Mouse (Mus musculus) limb, embryonic 13.5 days (tissue): ENCODE measurements around the gene Atp6v0a2. TPM values are rescaled to one million over a fixed set of nuclear protein-coding genes. Genes with fewer than 3 reads are reported as not detected.

Source experiments
- ATAC-seq: fragments of 200-750 bp; cut with Nextera tagmentation; 2 replicates; pipeline ENCODE4 v1.8.0; 2017; ENCODE audit warnings: low read depth, moderate number of reproducible peaks, moderate TSS enrichment; ENCODE audit not compliant: low FRiP score
- H3K27ac ChIP-seq: fragments of 300-500 bp; sonication (generic); 2 replicates; pipeline ENCODE4 v1.5.1; 2015; ENCODE audit warnings: inconsistent platforms, mild to moderate bottlenecking, moderate library complexity
- H3K27me3 ChIP-seq: fragments of 300-500 bp; sonication (generic); 2 replicates; pipeline ENCODE4 v1.6.1; 2015; ENCODE audit warnings: mild to moderate bottlenecking, inconsistent platforms
- H3K36me3 ChIP-seq: fragments of 300-500 bp; sonication (generic); 2 replicates; pipeline ENCODE4 v1.6.1; 2015; ENCODE audit warnings: inconsistent platforms, mild to moderate bottlenecking, moderate library complexity
- H3K4me1 ChIP-seq: fragments of 300-500 bp; sonication (generic); 2 replicates; pipeline ENCODE4 v1.6.1; 2015; ENCODE audit warnings: inconsistent platforms
- H3K4me2 ChIP-seq: fragments of 300-500 bp; sonication (generic); replicated peaks from 2 replicates; pipeline ENCODE4 v1.6.1; 2015; ENCODE audit warnings: inconsistent platforms, mild to moderate bottlenecking, moderate library complexity
- H3K4me3 ChIP-seq: fragments of 300-500 bp; sonication (generic); 2 replicates; pipeline ENCODE4 v1.5.1; 2015; ENCODE audit warnings: moderate library complexity, mild to moderate bottlenecking, inconsistent platforms
- H3K9ac ChIP-seq: fragments of 300-500 bp; sonication (generic); 2 replicates; pipeline ENCODE4 v1.6.1; 2015; ENCODE audit warnings: mild to moderate bottlenecking, inconsistent platforms
- H3K9me3 ChIP-seq: fragments of 300-500 bp; sonication (generic); 2 replicates; pipeline ENCODE4 v1.6.1; 2016; ENCODE audit warnings: inconsistent platforms
- WGBS: fragments of 180-500 bp; shearing (Covaris S2); methylation state at CpG from one replicate; pipeline ENCODE4 v1.1.7; 2015; 5-methylcytosine and 5-hydroxymethylcytosine counted together
- polyA plus RNA-seq: library from polyadenylated mRNA; unstranded; fragments of >200 nt; fragmentation: Nextera tagmentation; extraction: Ambion mirVana; gene quantifications from 2 replicates; pipeline ENCODE4 v1.2.1, GENCODE M21; 2015

Gene Atp6v0a2
- polyA plus RNA-seq, 1 experiment from 2014 or later = 54.7 TPM

- no peak overlapping the region for H3K4me3 ChIP-seq
- H3K9ac ChIP-seq = no peak overlapping the region
- peaks cover 82% of the 10 kb centered on the region for H3K36me3 ChIP-seq
- no peak for ATAC-seq
- H3K27me3 ChIP-seq = no peaks in the 10 kb centered on the region
- H3K27ac ChIP-seq = no peak overlapping the region
- WGBS = 89% methylated on average over 5 of the region's 5 CpGs
- H3K4me1 ChIP-seq = no peaks in the 10 kb centered on the region
- no peak overlapping the region for H3K4me2 ChIP-seq
- no peaks in the 10 kb centered on the region for H3K9me3 ChIP-seq
These were observed 85.4 kb downstream of the Atp6v0a2 start for GRCm38 (mm10) chr5:124713741-124714140.

GRCm38 (mm10) chr5:124715135-124715534, 86.8 kb downstream of the Atp6v0a2 start:
- H3K4me2 ChIP-seq = no peak overlapping the region
- H3K27me3 ChIP-seq = no peaks in the 10 kb centered on the region
- H3K27ac ChIP-seq = no peak overlapping the region
- peaks cover 96% of the 10 kb centered on the region for H3K36me3 ChIP-seq
- no peak for ATAC-seq
- H3K9me3 ChIP-seq = no peaks in the 10 kb centered on the region
- 90% methylated on average over 8 of the region's 8 CpGs for WGBS
- no peak overlapping the region for H3K4me3 ChIP-seq
- H3K9ac ChIP-seq = no peak overlapping the region
- no peaks in the 10 kb centered on the region for H3K4me1 ChIP-seq

- H3K9ac ChIP-seq = no peak overlapping the region
- no peak for ATAC-seq
- H3K4me1 ChIP-seq = no peaks in the 10 kb centered on the region
- no peak overlapping the region for H3K4me3 ChIP-seq
- H3K27me3 ChIP-seq = no peaks in the 10 kb centered on the region
- no peaks in the 10 kb centered on the region for H3K9me3 ChIP-seq
- no peak overlapping the region for H3K4me2 ChIP-seq
- peaks cover 99% of the 10 kb centered on the region for H3K36me3 ChIP-seq
- H3K27ac ChIP-seq = no peak overlapping the region
- 95% methylated on average over 11 of the region's 11 CpGs for whole genome bisulfite sequencing
These were observed 89.6 kb downstream of the Atp6v0a2 start for GRCm38 (mm10) chr5:124717969-124718368.

- Histone ChIP-seq H3K27me3 (no peaks in the 10 kb centered on the region), H3K4me3 (no peak overlapping the region), H3K36me3 (peaks cover 99% of the 10 kb centered on the region), H3K4me1 (no peaks in the 10 kb centered on the region), H3K9ac (no peak overlapping the region), H3K4me2 (no peak overlapping the region), H3K27ac (no peak overlapping the region), H3K9me3 (no peaks in the 10 kb centered on the region)
- 84% methylated on average over 7 of the region's 7 CpGs for WGBS
- ATAC-seq = no peak
These were observed 90.0 kb downstream of the Atp6v0a2 start for GRCm38 (mm10) chr5:124718396-124718795.

GRCm38 (mm10) chr5:124723125-124723524, 94.7 kb downstream of the Atp6v0a2 start:
- Histone ChIP-seq H3K4me1 (no peaks in the 10 kb centered on the region), H3K9ac (no peak overlapping the region), H3K9me3 (no peaks in the 10 kb centered on the region), H3K4me3 (no peak overlapping the region), H3K36me3 (peaks cover 61% of the 10 kb centered on the region), H3K27me3 (no peaks in the 10 kb centered on the region), H3K27ac (no peak overlapping the region), H3K4me2 (no peak overlapping the region)
- no peak for ATAC-seq
- 87% methylated on average over 6 of the region's 6 CpGs for WGBS

GRCm38 (mm10) chr5:124724997-124725396, 96.6 kb downstream of the Atp6v0a2 start, which contains the start of gene Dnah10:
TSS of gene Dnah10 (plus strand) at chr5:124725085.
- Histone ChIP-seq H3K9me3 (no peaks in the 10 kb centered on the region), H3K4me1 (peaks cover 5% of the 10 kb centered on the region; the same call in 1 of the 2 replicates), H3K36me3 (peaks cover 42% of the 10 kb centered on the region), H3K9ac (peak within 1 kb of the TSS; percentile 26; the same call in 1 of the 2 replicates), H3K27me3 (no peaks in the 10 kb centered on the region), H3K4me3 (no peak within 1 kb of the TSS), H3K27ac (no peak within 1 kb of the TSS), H3K4me2 (peak within 1 kb of the TSS; percentile 38)
- ATAC-seq = no peak
- WGBS = 15% methylated on average over 29 of the region's 29 CpGs

GRCm38 (mm10) chr5:124729662-124730206, 101.4 kb downstream of the Atp6v0a2 start:
- no peak overlapping the region for H3K9ac ChIP-seq
- H3K4me2 ChIP-seq = peak overlapping the region; percentile 59
- ATAC-seq = peak; percentile 24; the same call in 1 of the 2 replicates
- WGBS = 15% methylated on average over 21 of the region's 21 CpGs
- H3K27ac ChIP-seq = no peak overlapping the region
- H3K27me3 ChIP-seq = no peaks in the 10 kb centered on the region
- H3K36me3 ChIP-seq = no peaks in the 10 kb centered on the region
- peaks cover 5% of the 10 kb centered on the region; the same call in 1 of the 2 replicates for H3K4me1 ChIP-seq
- no peaks in the 10 kb centered on the region for H3K9me3 ChIP-seq
- peak overlapping the region; percentile 30 for H3K4me3 ChIP-seq

- H3K4me1 ChIP-seq = peaks cover 5% of the 10 kb centered on the region; the same call in 1 of the 2 replicates
- H3K36me3 ChIP-seq = no peaks in the 10 kb centered on the region
- H3K27ac ChIP-seq = no peak overlapping the region
- H3K9me3 ChIP-seq = no peaks in the 10 kb centered on the region
- no peak for ATAC-seq
- H3K4me3 ChIP-seq = no peak overlapping the region
- no peaks in the 10 kb centered on the region for H3K27me3 ChIP-seq
- H3K4me2 ChIP-seq = no peak overlapping the region
- 88% methylated on average over 12 of the region's 12 CpGs for WGBS
- H3K9ac ChIP-seq = no peak overlapping the region
These were observed 105.6 kb downstream of the Atp6v0a2 start for GRCm38 (mm10) chr5:124733961-124734360.

GRCm38 (mm10) chr5:124741898-124742599, 113.7 kb downstream of the Atp6v0a2 start:
- peaks cover 7% of the 10 kb centered on the region; the same call in 1 of the 2 replicates for H3K9me3 ChIP-seq
- 96% methylated on average over 21 of the region's 21 CpGs for WGBS
- no peak overlapping the region for H3K4me2 ChIP-seq
- no peak overlapping the region for H3K27ac ChIP-seq
- H3K4me1 ChIP-seq = no peaks in the 10 kb centered on the region
- H3K9ac ChIP-seq = no peak overlapping the region
- no peaks in the 10 kb centered on the region for H3K36me3 ChIP-seq
- H3K27me3 ChIP-seq = no peaks in the 10 kb centered on the region
- H3K4me3 ChIP-seq = no peak overlapping the region
- no peak for ATAC-seq

- Histone ChIP-seq H3K36me3 (no peaks in the 10 kb centered on the region), H3K27me3 (no peaks in the 10 kb centered on the region), H3K9me3 (peaks cover 7% of the 10 kb centered on the region; the same call in 1 of the 2 replicates), H3K4me3 (no peak overlapping the region), H3K27ac (no peak overlapping the region), H3K4me1 (no peaks in the 10 kb centered on the region), H3K4me2 (no peak overlapping the region), H3K9ac (no peak overlapping the region)
- ATAC-seq = no peak
- WGBS = 86% methylated on average over 3 of the region's 3 CpGs
These were observed 115.5 kb downstream of the Atp6v0a2 start for GRCm38 (mm10) chr5:124743841-124744240.

GRCm38 (mm10) chr5:124746220-124746619, 117.8 kb downstream of the Atp6v0a2 start:
- no peak overlapping the region for H3K4me3 ChIP-seq
- ATAC-seq = no peak
- H3K27me3 ChIP-seq = no peaks in the 10 kb centered on the region
- 91% methylated on average over 15 of the region's 15 CpGs for WGBS
- H3K9ac ChIP-seq = no peak overlapping the region
- no peaks in the 10 kb centered on the region; the same call in 1 of the 2 replicates for H3K9me3 ChIP-seq
- H3K36me3 ChIP-seq = no peaks in the 10 kb centered on the region
- H3K27ac ChIP-seq = no peak overlapping the region
- H3K4me2 ChIP-seq = no peak overlapping the region
- H3K4me1 ChIP-seq = no peaks in the 10 kb centered on the region

GRCm38 (mm10) chr5:124748296-124748695, 119.9 kb downstream of the Atp6v0a2 start:
- H3K9ac ChIP-seq = no peak overlapping the region
- H3K27ac ChIP-seq = no peak overlapping the region
- H3K9me3 ChIP-seq = no peaks in the 10 kb centered on the region
- no peak overlapping the region for H3K4me3 ChIP-seq
- ATAC-seq = no peak
- H3K4me2 ChIP-seq = no peak overlapping the region
- no peaks in the 10 kb centered on the region for H3K27me3 ChIP-seq
- H3K36me3 ChIP-seq = no peaks in the 10 kb centered on the region
- no peaks in the 10 kb centered on the region for H3K4me1 ChIP-seq
- WGBS = 89% methylated on average over 18 of the region's 18 CpGs
